Mouse (Mus musculus) C2C12 (cell line): ENCODE results near the gene Btbd18. TPM values are rescaled to one million over a fixed set of nuclear protein-coding genes. Genes with fewer than 3 reads are reported as not detected.
A peak's percentile ranks its signal among the peaks of the same experiment; 100 is the strongest.

ENCODE experiments used
- H3K27me3 ChIP-seq: one replicate; pipeline ENCODE4 v1.6.1; 2011; ENCODE audit not compliant: control insufficient read depth, insufficient read depth, insufficient read length
- H3K36me3 ChIP-seq: one replicate; pipeline ENCODE4 v1.6.1; 2011; ENCODE audit not compliant: control insufficient read depth, insufficient read depth
- H3K4me3 ChIP-seq: one replicate; pipeline ENCODE4 v1.5.1; 2011; ENCODE audit warnings: mild to moderate bottlenecking, control low read depth; ENCODE audit not compliant: poor library complexity, insufficient read depth, severe bottlenecking
- H3K79me2 ChIP-seq: one replicate; pipeline ENCODE4 v1.6.1; 2011; ENCODE audit not compliant: control insufficient read depth, insufficient read depth
- H3K79me3 ChIP-seq: one replicate; pipeline ENCODE4 v1.6.1; 2011; ENCODE audit warnings: low read depth, control low read depth
- H3ac ChIP-seq: one replicate; pipeline ENCODE3; 2011; ENCODE audit warnings: low read depth; ENCODE audit not compliant: control insufficient read depth, insufficient read length
- CEBPB ChIP-seq: IDR thresholded peaks from one replicate; pipeline ENCODE4 v1.6.1; 2011; ENCODE audit warnings: low read depth, mild to moderate bottlenecking, control low read depth, moderate library complexity
- CTCF ChIP-seq: IDR thresholded peaks from one replicate; pipeline ENCODE4 v1.5.1; 2011; ENCODE audit not compliant: control insufficient read depth, insufficient read depth, insufficient read length
- FOSL1 ChIP-seq: IDR thresholded peaks from one replicate; pipeline ENCODE4 v1.8.0; 2011; ENCODE audit warnings: mild to moderate bottlenecking, low read length; ENCODE audit not compliant: poor library complexity, insufficient read depth, severe bottlenecking
- MAX ChIP-seq: IDR thresholded peaks from one replicate; pipeline ENCODE4 v1.6.1; 2011; ENCODE audit warnings: mild to moderate bottlenecking, control low read depth
- MYOD1 ChIP-seq: IDR thresholded peaks from one replicate; pipeline ENCODE4 v1.6.1; 2011; ENCODE audit warnings: low read depth; ENCODE audit not compliant: control insufficient read depth, insufficient read length
- MYOG ChIP-seq: IDR thresholded peaks from one replicate; pipeline ENCODE4 v1.6.1; 2011; ENCODE audit not compliant: control insufficient read depth, insufficient read length; ENCODE audit errors: extremely low read depth
- USF1 ChIP-seq: IDR thresholded peaks from one replicate; pipeline ENCODE4 v1.6.1; 2011; ENCODE audit warnings: low read depth, mild to moderate bottlenecking, control low read depth, moderate library complexity
- polyA plus RNA-seq: library from polyadenylated mRNA; unstranded; fragments of >200 nt; fragmentation: generic; extraction: Trizol; gene quantifications from one replicate; pipeline ENCODE4 v1.2.1, GENCODE M21; 2012; ENCODE audit warnings: missing spikeins

Gene Btbd18
- polyA plus RNA-seq, 1 experiment = 0.08 TPM

GRCm38 (mm10) chr2:84632999-84633398, 25.9 kb upstream of the Btbd18 start:
- peaks cover 84% of the 10 kb centered on the region for H3K79me3 ChIP-seq
- no peak overlapping the region for H3ac ChIP-seq
- no peak overlapping the region for H3K4me3 ChIP-seq
- no peak for TF ChIP-seq MYOD1
- no peak for TF ChIP-seq CEBPB
- TF ChIP-seq CTCF = no peak
- TF ChIP-seq FOSL1 = no peak
- no peak for TF ChIP-seq USF1
- TF ChIP-seq MYOG = no peak
- TF ChIP-seq MAX = no peak
- H3K36me3 ChIP-seq = peaks cover 24% of the 10 kb centered on the region
- H3K79me2 ChIP-seq = peaks cover 95% of the 10 kb centered on the region
- no peaks in the 10 kb centered on the region for H3K27me3 ChIP-seq

GRCm38 (mm10) chr2:84634006-84634405, 24.9 kb upstream of the Btbd18 start:
- Histone ChIP-seq H3K36me3 (peaks cover 15% of the 10 kb centered on the region), H3K4me3 (no peak overlapping the region), H3K79me2 (peaks cover 95% of the 10 kb centered on the region), H3K27me3 (no peaks in the 10 kb centered on the region), H3ac (peak overlapping the region; percentile 38), H3K79me3 (peaks cover 84% of the 10 kb centered on the region)
- TF ChIP-seq USF1 (no peak), FOSL1 (peak; percentile 14), MAX (no peak)

GRCm38 (mm10) chr2:84634934-84635482, 23.9 kb upstream of the Btbd18 start:
- Histone ChIP-seq H3K79me3 (peaks cover 85% of the 10 kb centered on the region), H3K27me3 (no peaks in the 10 kb centered on the region), H3ac (peak overlapping the region; percentile 47), H3K79me2 (peaks cover 95% of the 10 kb centered on the region), H3K4me3 (peak overlapping the region; percentile 3), H3K36me3 (peaks cover 12% of the 10 kb centered on the region)
- TF ChIP-seq FOSL1 (no peak), MYOD1 (peak; percentile 87), CEBPB (no peak), USF1 (no peak), MAX (no peak), CTCF (no peak)

- no peaks in the 10 kb centered on the region for H3K27me3 ChIP-seq
- peaks cover 9% of the 10 kb centered on the region for H3K36me3 ChIP-seq
- H3K79me2 ChIP-seq = peaks cover 95% of the 10 kb centered on the region
- TF ChIP-seq FOSL1 (peak; percentile 26), USF1 (no peak), CTCF (no peak), MAX (peak; percentile 69), MYOD1 (peak; percentile 7), CEBPB (no peak), MYOG (no peak)
- H3K79me3 ChIP-seq = peaks cover 85% of the 10 kb centered on the region
- H3K4me3 ChIP-seq = no peak overlapping the region
- no peak overlapping the region for H3ac ChIP-seq
Measured at GRCm38 (mm10) chr2:84635611-84636010, 23.3 kb upstream of the Btbd18 start.

GRCm38 (mm10) chr2:84636231-84636741, 22.6 kb upstream of the Btbd18 start:
- H3ac ChIP-seq = no peak overlapping the region
- H3K27me3 ChIP-seq = no peaks in the 10 kb centered on the region
- H3K4me3 ChIP-seq = no peak overlapping the region
- H3K36me3 ChIP-seq = peaks cover 5% of the 10 kb centered on the region
- TF ChIP-seq CTCF (no peak), FOSL1 (no peak), USF1 (no peak), MYOD1 (no peak), MYOG (no peak), CEBPB (no peak), MAX (no peak)
- peaks cover 85% of the 10 kb centered on the region for H3K79me3 ChIP-seq
- H3K79me2 ChIP-seq = peaks cover 95% of the 10 kb centered on the region

GRCm38 (mm10) chr2:84637452-84638165, 21.3 kb upstream of the Btbd18 start:
- Histone ChIP-seq H3ac (no peak overlapping the region), H3K79me2 (peaks cover 95% of the 10 kb centered on the region), H3K27me3 (no peaks in the 10 kb centered on the region), H3K36me3 (peaks cover 15% of the 10 kb centered on the region), H3K4me3 (no peak overlapping the region), H3K79me3 (peaks cover 85% of the 10 kb centered on the region)
- TF ChIP-seq MYOG (no peak), CTCF (no peak), MAX (no peak), MYOD1 (no peak), FOSL1 (no peak), USF1 (no peak), CEBPB (no peak)
